Comparison of ENCODE assay signal across 9 mouse cellular contexts in genomic region chr11:107449169-107449910, GRCm38 (mm10). TPM values are rescaled to one million over a fixed set of nuclear protein-coding genes. Genes with fewer than 3 reads are reported as not detected.
DNase-seq lines count a peak whose midpoint lies in the region; ATAC-seq and TF ChIP-seq lines count a peak whose summit lies in the region.
"Had no signal": no experiment of that assay in that cellular context is flagged by ENCODE, and none has a peak within 500 bp of the region (broad histone marks: within the 10 kb centered on the region; RNA-seq: fewer than 3 reads in every experiment).

No protein-coding gene starts in this region.

- TF ChIP-seq CTCF in stomach, postnatal 0 days (IDR thresholded peaks at IDR 0.05; ENCODE audit: low read depth): no peak

- 0 out of 2 replicates have a peak overlapping the region, but pooled peaks have one; percentile 15 for H3K27ac ChIP-seq in limb, embryonic 10.5 days
- H3K27ac ChIP-seq in stomach, postnatal 0 days (replicated peaks): no peak overlapping the region
- no peak overlapping the region for H3K27ac ChIP-seq in hindbrain, embryonic 14.5 days
- H3K27ac ChIP-seq: hindbrain, embryonic 13.5 days had no signal

- DNase-seq in thymus, postnatal 14 days: peak; percentile 39
- DNase-seq in thymus, postnatal 0 days (ENCODE audit: low spot score): no peak
- peak; percentile 58 for DNase-seq in c-Kit-positive CD71-positive TER-119-negative erythroid progenitor cells, embryonic 14.5 days (ENCODE audit: low read depth)
- DNase-seq in limb, embryonic 10.5 days (ENCODE audit: low spot score): no peak
- DNase-seq in stomach, postnatal 0 days (ENCODE audit: low spot score): no peak
- DNase-seq in hindbrain, embryonic 14.5 days (ENCODE audit: low spot score): no peak
- no peak for DNase-seq in ovary, postnatal 14 days (ENCODE audit: low spot score)
- DNase-seq: left cerebral cortex, postnatal 4 days had no signal

- no peak for TF ChIP-seq EP300 in stomach, postnatal 0 days (optimal IDR thresholded peaks at IDR 0.05)

- no peak overlapping the region for H3K4me3 ChIP-seq in limb, embryonic 10.5 days
- H3K4me3 ChIP-seq in stomach, postnatal 0 days (ENCODE audit: low read depth, low read length): no peak overlapping the region
- H3K4me3 ChIP-seq in hindbrain, embryonic 14.5 days (replicated peaks; ENCODE audit: low read length): no peak overlapping the region
- H3K4me3 ChIP-seq: hindbrain, embryonic 13.5 days had no signal

- no peak overlapping the region for H3K4me2 ChIP-seq in stomach, postnatal 0 days (replicated peaks; ENCODE audit: low read depth)
- no peak overlapping the region for H3K4me2 ChIP-seq in hindbrain, embryonic 14.5 days (replicated peaks)
- H3K4me2 ChIP-seq: hindbrain, embryonic 13.5 days had no signal

- peaks cover 12% of the 10 kb centered on the region for H3K4me1 ChIP-seq in limb, embryonic 10.5 days
- no peaks in the 10 kb centered on the region; the same call in 1 of the 2 replicates for H3K4me1 ChIP-seq in stomach, postnatal 0 days (replicated peaks; ENCODE audit: control insufficient read depth, insufficient read depth)
- H3K4me1 ChIP-seq in hindbrain, embryonic 14.5 days (replicated peaks; ENCODE audit: control insufficient read depth, insufficient read depth, low read length): no peaks in the 10 kb centered on the region; the same call in 1 of the 2 replicates

- H3K36me3 ChIP-seq in limb, embryonic 10.5 days: peaks cover 26% of the 10 kb centered on the region
- H3K36me3 ChIP-seq in stomach, postnatal 0 days (ENCODE audit: control insufficient read depth, insufficient read depth, low read length): no peaks in the 10 kb centered on the region
- no peaks in the 10 kb centered on the region for H3K36me3 ChIP-seq in hindbrain, embryonic 14.5 days (replicated peaks; ENCODE audit: control insufficient read depth, insufficient read depth)

- 75% methylated on average over 17 of the region's 17 CpGs for WGBS in limb, embryonic 10.5 days
- 70% methylated on average over 17 of the region's 17 CpGs for WGBS in stomach, postnatal 0 days
- 75% methylated on average over 17 of the region's 17 CpGs for WGBS in hindbrain, embryonic 14.5 days

- ATAC-seq in stomach, postnatal 0 days (ENCODE audit: low FRiP score, low TSS enrichment): peak; percentile 31; the same call in 1 of the 2 replicates
- no peak for ATAC-seq in hindbrain, embryonic 14.5 days (ENCODE audit: low FRiP score)

- H3K9ac ChIP-seq in stomach, postnatal 0 days (ENCODE audit: low read length): no peak overlapping the region
- H3K9ac ChIP-seq in hindbrain, embryonic 14.5 days: no peak overlapping the region
- H3K9ac ChIP-seq: hindbrain, embryonic 13.5 days had no signal

- H3K27me3 ChIP-seq in limb, embryonic 10.5 days (ENCODE audit: low read depth, poor library complexity, severe bottlenecking): no peaks in the 10 kb centered on the region
- no peaks in the 10 kb centered on the region for H3K27me3 ChIP-seq in stomach, postnatal 0 days (ENCODE audit: control insufficient read depth, insufficient read depth, low read length)
- H3K27me3 ChIP-seq in hindbrain, embryonic 14.5 days (ENCODE audit: control insufficient read depth, insufficient read depth, low read length): no peaks in the 10 kb centered on the region
- H3K27me3 ChIP-seq: hindbrain, embryonic 13.5 days had no signal

- H3K9me3 ChIP-seq in limb, embryonic 10.5 days (replicated peaks): no peaks in the 10 kb centered on the region
- no peaks in the 10 kb centered on the region for H3K9me3 ChIP-seq in stomach, postnatal 0 days (ENCODE audit: control insufficient read depth, low read length)
- H3K9me3 ChIP-seq in hindbrain, embryonic 14.5 days (ENCODE audit: control insufficient read depth, low read length): no peaks in the 10 kb centered on the region

RNA-seq across cellular contexts. Expression of gene Pitpnc1, which starts 21.2 kb away (rescaled TPM):
- polyA plus RNA-seq in thymus, postnatal 0 days (2015; fragmentation: Nextera tagmentation; extraction: Ambion mirVana): 13.5 and 15.1 TPM in 2 replicates
- polyA plus RNA-seq in limb, embryonic 10.5 days (2016; fragmentation: Nextera tagmentation; extraction: Ambion mirVana): 31.6 and 37.1 TPM in 2 replicates
- polyA plus RNA-seq in stomach, postnatal 0 days (2015; fragmentation: Nextera tagmentation; extraction: Ambion mirVana): 5.0 and 5.1 TPM in 2 replicates
- 43.3 and 45.7 TPM in 2 replicates for polyA plus RNA-seq in hindbrain, embryonic 14.5 days (2014; fragmentation: Nextera tagmentation; extraction: Ambion mirVana)

RNA-seq across cellular contexts. Expression of gene Psmd12, which starts 29.9 kb away (rescaled TPM):
- polyA plus RNA-seq in thymus, postnatal 0 days (2015; fragmentation: Nextera tagmentation; extraction: Ambion mirVana): 184 and 190 TPM in 2 replicates
- polyA plus RNA-seq in limb, embryonic 10.5 days (2016; fragmentation: Nextera tagmentation; extraction: Ambion mirVana): 229 and 240 TPM in 2 replicates
- 137 TPM in 2 replicates for polyA plus RNA-seq in stomach, postnatal 0 days (2015; fragmentation: Nextera tagmentation; extraction: Ambion mirVana)
- polyA plus RNA-seq in hindbrain, embryonic 14.5 days (2014; fragmentation: Nextera tagmentation; extraction: Ambion mirVana): 159 and 165 TPM in 2 replicates

Comparison
In these comparisons a context has a peak if more than half of its experiments do, and no peak if none do; other contexts are left out.
1. DNase-seq: peak in thymus, postnatal 14 days (single experiment) and c-Kit-positive CD71-positive TER-119-negative erythroid progenitor cells, embryonic 14.5 days (single experiment); none in thymus, postnatal 0 days (single experiment), limb, embryonic 10.5 days (single experiment), stomach, postnatal 0 days (single experiment), hindbrain, embryonic 14.5 days (single experiment) and ovary, postnatal 14 days (single experiment).